Mouse (Mus musculus) CD8-positive naive resting alpha-beta T cell, adult 2 months (primary cell): ENCODE results near the gene Capn2.

Source experiments
- DNase-seq, 2 experiments: peaks; one replicate each; pipeline ENCODE4 v3.0.0; 2022; ENCODE audit warnings: low read depth in 2 of 2, low spot score in 2 of 2

Gene Capn2

DNA sequence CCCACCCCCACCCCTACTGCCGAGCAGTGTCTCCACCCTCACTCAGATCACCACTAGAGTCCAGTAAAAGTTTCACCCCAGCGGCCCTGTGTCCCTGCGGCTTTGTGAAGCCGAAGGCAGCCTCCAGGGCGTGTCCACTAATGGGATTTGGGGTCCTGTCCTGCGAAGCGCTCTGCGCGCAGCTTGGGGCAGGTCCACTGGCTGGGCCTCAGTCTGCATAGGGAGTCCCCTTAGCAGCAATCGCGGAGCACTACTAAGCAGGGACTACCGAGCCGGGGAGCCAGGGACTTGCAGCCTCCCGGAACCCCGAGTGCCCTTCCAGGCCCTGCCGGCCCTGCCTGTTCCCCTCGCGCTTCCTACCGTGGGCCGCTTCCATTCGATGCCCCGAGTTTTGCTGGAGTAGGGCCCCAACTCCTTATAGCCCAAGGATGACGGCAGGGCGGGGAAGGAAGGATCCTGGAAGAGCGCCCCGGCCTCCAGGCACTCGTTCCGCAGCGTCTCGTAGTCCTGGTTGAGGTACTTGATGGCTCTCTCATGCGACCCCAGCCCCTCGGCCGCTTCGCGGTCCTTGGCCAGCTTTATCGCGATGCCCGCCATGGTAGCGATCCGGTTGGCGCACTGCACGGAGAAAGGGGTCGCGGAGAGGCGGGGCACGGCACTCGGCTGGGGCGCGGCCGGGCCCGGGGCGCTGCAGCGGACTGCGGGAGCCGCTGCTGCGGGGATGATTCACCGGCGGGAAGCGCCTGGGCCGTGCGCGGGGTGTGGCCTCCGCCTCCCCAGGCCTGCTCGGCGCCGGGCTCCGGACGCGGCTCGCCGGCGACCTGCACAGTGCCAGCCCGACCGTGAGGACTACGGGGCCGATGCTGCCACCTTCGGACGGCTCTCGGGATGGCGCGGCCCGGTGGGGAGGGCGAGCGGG, at the start of gene Capn2:
Gene Capn2, minus strand, starts transcription at position 851 of the 919 bp plus-strand sequence.
- peak; percentile 57 to 61 for DNase-seq

DNA sequence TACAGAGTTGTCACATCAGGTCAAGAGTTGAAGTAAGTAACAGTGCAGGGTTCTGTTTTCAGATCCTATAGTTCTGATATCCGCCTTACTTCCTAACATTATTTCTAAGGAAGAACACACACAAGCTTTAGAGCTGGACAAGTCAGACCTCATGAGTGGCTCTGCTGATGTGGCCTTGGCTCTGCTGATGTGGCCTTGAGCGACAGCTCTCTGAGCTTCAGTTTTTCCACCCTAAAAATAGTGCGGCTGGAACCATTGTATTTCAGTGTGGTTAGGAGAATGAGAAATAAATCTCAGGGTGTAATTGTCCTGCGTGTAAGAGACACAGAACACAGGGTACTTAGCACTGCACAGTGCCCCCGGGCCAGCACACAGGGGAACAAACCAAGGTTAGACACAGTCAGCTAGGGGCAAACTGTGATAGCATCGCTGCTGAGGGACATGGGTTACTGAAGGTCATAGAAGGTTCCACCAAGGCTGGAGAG, 48.0 kb upstream of the Capn2 start:
- no peak for DNase-seq

DNA sequence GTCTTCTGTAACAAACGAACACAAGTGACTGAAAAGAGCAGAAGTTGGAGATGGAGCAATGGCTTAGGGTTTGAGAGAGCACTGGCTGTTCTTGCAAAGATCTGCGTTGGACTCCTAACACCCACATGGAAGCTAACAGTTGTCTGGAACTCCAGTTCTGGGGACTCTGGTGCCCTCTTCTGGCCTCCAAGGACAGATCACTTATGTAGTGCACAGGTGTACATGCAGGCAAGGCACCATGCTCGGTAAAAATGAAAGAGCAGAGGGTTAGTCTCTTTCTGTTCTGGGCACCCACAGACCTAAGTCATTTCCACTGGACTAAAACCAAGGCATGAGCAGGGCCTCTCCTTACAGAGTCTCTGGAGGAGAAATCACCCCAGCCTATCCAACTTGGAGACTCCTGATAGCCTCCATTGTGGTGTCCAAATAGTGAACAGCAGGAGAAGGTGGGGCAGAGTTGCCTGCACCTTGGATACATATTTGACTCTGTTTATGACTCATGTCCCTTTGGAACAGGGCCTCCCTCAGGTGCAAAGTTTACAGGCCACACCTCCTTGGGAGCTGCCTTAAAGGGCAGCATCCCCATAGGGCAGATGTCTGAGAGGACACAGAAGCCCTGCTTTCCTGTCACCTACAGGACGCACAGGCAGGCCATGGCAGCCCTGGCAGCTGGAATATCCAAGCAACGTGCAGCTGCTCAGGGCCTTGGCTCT, 47.2 kb upstream of the Capn2 start, which contains the start of gene Capn8:
Gene Capn8, plus strand, starts transcription at position 600 of the 713 bp plus-strand sequence.
- DNase-seq = no peak

DNA sequence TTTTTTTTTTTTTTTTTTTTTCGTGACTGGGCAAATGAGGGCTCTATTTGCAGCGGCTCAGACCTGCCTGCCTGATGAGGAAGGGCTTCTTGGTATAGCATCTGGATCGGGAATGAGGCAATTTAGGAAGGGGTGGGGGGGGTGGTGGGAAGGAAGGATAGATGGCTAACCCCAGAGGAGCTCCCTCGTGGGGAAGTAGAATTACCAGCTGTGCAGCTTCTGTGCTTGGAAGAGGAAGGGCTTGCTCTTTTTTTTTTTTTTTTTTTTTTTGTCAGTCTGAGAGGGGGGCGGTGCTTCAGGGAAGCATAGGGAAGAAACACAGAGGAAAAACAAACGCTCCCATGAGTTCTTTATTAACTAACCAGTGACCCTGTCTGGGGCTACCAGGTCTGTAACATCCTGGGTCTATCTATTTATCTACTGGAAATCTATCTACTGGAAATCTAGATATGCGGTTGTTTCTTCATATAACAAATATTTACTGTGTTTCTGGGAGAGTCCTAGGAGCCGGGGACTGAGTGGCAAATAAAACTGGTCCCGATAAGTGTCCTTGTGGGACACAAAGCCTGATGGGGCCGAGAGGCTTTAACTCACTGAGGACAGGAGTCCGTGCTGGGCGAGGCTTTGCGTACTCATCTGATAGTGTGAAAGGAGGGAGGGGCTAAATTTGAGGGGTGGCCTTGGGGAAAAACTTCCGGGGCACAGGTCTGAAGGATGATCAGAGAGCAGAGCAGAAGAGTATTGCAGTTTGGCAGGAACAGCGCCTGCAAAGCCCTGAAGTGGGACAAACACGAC, 45.4 kb upstream of the Capn2 start:
- DNase-seq = no peak

DNA sequence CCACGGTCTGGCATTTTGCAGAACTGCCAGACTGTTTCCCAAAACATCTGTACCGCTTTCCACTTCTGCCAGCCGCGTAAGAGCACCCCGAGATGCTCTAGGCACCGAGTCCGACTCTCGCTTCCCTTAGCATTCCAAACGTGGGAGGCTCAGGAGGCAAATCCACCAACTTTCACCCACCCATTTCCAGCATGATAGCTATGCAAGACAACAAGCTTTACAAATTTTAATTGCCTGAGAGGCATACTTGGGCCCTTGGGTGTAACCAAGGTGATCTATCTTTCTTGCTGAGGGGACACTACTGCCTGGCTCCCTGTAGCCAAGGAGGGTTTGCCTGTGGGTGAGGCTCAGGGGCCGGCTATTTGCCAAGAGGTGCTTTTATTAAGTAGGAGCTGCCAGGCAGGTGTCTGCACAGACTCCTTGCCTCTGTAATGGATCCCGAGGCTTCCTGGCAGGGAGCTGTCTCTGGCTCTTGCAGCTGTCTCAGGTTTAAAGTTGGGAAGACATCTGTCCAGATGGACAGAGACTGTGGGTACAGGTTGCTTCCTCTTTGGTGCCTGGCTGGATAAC, 44.6 kb upstream of the Capn2 start:
- DNase-seq = no peak

DNA sequence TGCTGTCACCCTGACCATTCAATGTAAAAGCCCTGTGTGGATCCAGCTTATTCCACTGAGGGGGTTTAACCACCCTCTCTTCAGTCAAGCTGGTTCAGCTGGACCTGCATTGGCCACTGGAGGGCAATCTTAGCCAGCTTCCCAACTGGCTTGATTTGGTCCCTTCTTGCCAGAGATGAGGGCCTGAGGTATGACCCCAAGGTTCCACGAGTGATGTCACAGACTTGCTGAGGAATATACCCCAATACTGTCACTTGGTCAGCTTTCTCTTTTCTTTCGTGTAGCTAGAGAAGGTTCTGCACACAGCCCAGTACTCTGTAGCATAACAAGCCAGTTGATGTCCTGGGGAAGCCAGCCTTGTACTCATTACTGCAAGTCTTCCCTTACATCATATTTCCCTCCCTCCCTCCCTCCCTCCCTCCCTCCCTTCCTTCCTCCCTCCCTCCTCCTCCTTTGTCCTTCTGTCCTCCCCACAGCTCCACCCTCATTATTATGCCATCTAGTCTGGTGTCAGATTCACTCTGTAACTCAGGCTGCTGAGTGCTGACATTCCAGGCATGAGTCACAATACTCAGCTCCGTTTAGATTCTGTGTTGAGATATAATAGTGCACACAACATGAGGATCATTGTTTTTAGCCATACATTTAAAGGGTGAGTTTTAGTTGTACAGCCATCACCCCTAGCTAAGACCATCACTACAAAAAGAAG, 43.1 kb upstream of the Capn2 start:
- DNase-seq = no peak

DNA sequence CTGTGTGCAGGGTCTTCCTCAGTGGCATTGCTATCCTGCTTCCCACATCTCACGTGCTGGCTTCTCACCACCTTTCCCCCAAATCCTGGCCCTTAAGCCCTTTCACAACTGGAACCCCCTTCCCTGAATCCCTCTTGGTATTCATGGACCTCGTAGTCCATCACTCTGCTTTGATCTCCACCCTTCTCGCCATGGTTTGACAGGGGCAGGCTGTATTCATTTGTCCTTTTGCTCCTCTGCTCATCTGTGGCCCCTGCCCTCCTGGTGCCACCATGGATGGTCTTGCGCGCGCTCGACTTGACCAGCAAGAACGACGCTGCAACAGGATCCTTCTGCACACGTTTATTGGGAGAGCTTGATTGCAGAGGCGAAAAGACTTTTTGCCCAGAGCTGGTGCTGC, 42.1 kb upstream of the Capn2 start:
- no peak for DNase-seq

DNA sequence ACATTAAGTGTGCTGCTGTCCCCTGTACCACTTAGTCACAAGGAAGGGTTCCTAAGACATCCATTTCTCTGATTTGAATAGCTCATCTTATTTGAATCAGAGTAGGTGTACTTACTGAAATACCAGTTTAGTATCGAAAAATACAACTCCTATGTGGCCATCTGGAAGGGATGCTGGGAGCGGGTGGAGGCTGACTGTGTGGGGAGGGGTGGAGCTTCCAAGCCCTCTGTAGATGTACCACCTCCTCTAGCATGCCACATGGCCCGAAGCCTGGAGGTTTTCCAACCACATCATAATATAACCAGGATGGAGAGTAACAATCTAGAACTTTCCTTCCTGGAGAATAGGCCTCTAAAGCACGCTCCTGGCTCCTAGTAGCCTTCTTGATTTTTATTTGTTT, 40.9 kb upstream of the Capn2 start:
- no peak for DNase-seq

DNA sequence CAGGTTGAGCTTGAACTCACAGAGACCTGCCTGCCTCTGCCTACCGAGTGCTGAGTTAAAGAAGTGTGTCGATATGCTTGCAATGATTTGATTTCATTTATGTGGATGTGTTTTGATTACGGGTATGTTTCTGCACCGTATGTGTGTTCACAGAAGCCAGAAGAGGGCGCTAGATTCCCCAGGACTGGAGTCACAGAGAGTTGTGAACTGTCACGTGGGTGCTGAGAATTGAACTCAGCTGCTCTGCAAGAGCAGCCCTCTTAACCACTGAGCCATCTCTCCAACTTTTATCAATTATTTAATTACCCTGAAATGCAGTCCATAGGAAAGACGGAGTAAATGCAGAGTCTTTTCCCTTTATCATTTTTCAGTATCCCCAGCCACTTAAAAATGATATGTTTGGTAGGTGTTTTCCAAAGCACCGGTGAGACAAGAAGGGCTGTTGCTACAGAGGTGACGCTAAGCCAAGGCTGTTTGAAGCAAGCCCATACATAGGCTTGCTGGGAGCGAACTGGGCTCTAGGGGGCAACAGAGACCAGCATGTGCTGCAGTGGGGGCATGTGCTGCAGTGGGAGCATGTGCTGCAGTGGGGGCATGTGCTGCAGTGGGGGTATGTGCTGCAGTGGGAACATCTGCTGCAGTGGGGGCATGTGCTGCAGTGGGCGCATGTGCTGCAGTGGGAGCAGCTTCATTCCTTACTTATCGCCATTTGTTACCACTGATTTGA, 36.4 kb upstream of the Capn2 start:
- peak; percentile 20 to 23 for DNase-seq

DNA sequence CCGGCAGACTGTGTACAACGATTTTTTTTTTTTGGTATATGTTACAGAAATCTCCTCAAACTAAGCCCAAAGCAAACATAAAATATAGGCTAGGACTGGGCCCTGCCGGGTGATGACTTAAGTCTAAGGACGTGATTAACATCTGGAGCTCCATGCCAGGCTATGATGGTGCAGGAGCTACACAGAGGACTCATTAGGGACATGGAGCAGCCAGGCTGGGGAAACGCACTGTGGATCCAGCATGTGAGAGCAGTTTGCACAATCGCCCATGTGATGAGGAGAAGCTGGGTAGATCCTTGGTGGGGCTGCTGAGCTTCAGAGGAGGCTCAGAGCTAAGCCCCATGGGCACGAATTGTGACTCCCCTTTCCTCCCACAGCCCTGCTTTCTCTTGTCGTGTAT, 33.4 kb upstream of the Capn2 start:
- DNase-seq = no peak

DNA sequence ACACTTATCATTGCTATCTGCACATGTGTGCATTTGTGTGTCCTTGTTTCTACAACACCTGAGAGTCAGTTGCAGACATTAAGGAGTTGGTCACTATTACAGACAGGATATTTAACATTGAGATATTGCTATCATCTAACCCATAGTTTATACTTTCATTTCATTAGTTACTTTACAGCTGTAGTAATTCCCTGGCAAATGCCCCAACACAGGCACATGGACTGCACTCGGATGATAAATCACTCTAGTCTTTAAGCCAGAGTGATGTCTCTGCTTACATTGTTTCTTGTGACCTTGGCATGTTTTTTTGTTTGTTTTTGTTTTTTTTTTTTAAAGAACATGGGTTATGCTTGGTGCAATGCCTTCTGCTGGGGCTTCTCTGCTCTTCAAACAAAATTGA, 26.5 kb upstream of the Capn2 start:
- no peak for DNase-seq

DNA sequence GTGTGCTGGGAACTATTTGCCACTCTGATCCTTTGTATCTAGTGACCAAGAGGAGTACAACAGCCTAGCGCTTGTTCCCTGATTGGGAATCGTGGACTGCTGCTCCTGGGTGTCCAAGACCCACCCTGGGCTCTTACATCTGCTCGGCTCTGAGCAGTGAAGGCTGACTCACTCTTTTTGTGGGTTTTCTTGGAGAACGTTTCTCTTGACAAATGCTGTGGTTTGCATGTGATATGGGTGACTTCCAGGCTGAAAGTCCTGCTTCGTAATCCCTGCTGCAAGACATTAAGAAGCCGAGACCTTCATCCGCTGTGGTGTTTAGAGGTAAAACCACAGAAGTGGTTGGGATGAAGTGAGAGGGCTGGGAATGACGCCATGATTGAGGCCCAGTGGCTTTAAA, 25.7 kb upstream of the Capn2 start:
- no peak for DNase-seq

DNA sequence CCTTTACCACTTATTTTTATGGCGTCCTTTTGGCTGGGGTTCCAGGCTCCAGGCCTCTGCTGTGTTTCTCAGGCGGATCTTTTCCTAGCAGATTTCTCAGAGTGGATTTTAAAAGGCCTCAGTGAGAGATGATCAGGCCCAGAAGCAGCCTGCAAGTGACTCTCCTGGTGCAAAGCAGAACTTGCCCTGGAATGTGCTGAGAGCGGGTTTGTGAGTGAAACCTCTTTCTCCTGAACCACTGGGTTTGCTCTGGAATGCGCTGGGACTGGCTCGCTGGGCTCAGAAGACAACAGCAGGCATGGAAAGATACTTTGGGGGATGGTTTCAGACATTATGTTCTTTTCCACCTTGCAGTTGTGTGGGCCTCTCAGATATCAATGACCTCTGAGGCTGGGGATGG, 24.7 kb upstream of the Capn2 start:
- no peak for DNase-seq

DNA sequence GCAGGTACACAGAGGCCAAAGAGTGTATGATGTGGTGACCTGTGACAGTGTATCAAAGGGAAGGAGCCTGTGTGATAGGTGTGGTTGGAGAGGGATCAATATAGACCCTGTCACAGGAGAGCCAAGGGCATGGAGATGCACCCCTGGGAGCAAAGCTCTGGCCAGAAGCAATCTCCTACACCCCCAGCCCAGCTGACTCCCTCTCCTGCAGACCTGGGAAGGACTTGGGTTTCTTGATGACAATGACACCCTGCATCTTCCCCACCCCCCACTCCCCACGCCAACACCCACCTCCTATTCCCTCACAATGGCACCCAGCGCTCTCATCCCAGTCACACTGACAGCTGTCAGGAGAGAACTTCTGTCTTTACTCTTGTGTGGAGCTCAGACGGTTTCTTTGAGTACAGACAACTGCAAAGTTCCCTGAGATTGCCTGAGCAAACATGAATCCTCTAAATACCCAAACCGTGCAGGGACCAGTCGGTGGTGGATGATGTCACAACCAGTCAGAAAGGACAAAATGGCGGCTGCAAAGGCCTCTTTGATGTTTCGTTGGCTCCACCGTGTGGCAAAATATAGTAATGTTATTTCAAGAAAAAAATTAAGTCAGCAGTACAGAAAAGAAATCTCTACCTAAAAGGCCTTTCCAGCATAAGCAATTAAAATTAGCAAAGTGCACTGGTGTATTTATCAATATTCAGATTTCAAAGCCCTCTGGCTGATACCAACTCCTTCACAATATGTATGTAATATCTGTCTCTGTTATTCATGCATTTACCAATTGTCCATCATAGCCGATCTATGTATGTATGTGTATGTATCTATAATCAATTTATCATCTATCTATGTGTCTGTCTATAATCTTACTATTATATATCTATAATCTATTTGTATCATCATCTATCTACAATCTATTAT, 21.9 kb upstream of the Capn2 start:
- DNase-seq = peak; percentile 67 to 78

DNA sequence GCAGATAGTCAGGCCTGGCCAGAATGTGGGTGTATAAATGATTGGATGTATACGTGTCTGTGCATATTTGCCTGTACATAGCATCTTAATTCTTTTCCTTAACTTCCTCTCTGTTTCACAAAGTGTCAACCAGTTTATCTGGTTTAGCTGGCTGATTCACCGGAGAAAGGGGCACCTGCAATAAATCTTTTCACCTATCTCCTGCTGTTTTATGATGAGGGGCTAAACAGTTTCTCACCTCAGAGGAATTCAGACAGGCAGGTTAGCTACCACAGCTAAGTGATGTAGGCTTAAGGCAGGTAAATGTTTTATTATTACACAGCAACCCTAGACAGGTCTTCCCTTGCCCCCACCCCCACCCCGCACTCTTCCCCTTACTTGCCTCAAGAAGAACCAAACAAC, 17.7 kb upstream of the Capn2 start:
- no peak for DNase-seq

DNA sequence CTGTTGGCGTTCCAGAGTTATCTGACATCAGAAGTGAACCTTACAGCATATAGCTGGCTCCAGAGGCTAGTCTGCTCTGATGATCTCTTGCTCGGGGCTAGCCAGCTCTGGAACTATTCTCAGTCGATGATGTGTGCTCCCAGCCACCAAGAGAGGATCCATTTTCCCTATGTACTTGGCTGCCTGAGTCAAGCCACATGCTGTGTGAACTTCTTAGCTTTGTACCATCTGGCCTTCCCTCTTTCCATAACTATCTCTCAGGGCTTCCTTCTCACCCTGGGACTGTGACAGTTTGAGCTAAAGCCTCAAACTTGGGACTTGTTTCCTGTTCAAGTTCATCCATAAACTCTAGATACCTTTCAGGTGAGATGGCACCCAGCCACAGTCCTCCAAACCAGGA, 16.2 kb upstream of the Capn2 start:
- no peak for DNase-seq

DNA sequence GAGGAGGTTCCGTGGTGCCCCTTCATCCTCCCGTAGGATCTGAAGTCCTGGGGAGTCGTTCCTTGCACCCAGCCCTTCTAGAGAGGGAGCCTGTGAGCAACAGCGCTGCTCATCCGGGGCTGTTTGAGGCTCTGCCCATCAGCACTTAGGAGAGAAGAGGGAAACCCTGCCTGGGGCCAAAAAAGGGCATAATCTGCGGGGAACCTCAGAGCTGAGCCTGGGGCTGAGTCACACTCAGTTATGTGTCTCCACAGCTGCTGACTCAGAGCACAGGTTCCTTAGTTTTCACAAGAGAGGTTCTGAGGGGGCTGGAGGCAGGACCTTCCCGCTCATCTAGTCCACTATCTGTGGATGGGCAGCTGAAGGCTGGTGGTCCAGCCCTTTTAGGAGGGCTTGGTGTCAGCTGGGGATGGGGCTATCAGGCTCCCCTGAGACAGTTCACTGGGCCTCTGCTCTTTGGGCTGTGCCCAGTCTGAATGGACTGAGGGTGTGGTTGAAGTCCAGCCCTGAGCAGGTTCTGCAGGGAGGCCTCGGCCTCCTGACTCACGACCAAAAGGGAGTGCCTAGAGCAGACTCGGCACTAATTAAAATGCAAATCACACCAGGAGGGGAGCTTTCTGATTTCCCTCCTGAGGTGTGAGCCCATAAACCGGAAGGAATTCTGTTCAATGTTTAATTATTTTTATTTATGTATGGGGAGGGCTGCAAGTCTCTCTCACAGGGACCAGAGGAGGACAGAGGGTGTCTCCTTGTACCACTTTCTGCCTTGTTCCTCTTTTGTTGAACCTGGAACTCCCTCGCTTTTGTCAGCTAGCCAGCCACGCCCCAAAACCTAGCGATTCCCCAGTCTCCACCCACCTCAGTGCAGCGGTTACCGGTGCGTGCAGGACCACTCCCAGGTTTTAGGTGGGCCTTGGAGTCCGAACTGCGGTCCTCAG, 10.8 kb upstream of the Capn2 start:
- no peak for DNase-seq
